Mouse (Mus musculus) midbrain, embryonic 12.5 days (tissue): Measurements from ENCODE around the gene Lrmp. TPM values are rescaled to one million over a fixed set of nuclear protein-coding genes. Genes with fewer than 3 reads are reported as not detected.
"Not testable (repeated sequence)": the region's sequence is repeated elsewhere in the genome, so short reads cannot be mapped to it uniquely, and the experiment has no call there.

Experiments
- ATAC-seq: fragments of 200-750 bp; cut with Nextera tagmentation; 2 replicates; pipeline ENCODE4 v1.8.0; 2017; ENCODE audit warnings: low read depth, moderate TSS enrichment, moderate library complexity; ENCODE audit not compliant: low FRiP score
- H3K27ac ChIP-seq: fragments of 300-500 bp; sonication (generic); replicated peaks from 2 replicates; pipeline ENCODE4 v1.5.1; 2016; ENCODE audit warnings: mild to moderate bottlenecking
- H3K27me3 ChIP-seq: fragments of 300-500 bp; sonication (generic); 2 replicates; pipeline ENCODE4 v1.6.1; 2016; ENCODE audit warnings: mild to moderate bottlenecking
- H3K36me3 ChIP-seq: fragments of 300-500 bp; sonication (generic); 2 replicates; pipeline ENCODE4 v1.6.1; 2016
- H3K4me1 ChIP-seq: fragments of 300-500 bp; sonication (generic); 2 replicates; pipeline ENCODE4 v1.6.1; 2016
- H3K4me2 ChIP-seq: fragments of 300-500 bp; sonication (generic); replicated peaks from 2 replicates; pipeline ENCODE4 v1.6.1; 2016; ENCODE audit warnings: mild to moderate bottlenecking, moderate library complexity
- H3K4me3 ChIP-seq: fragments of 300-500 bp; sonication (generic); 2 replicates; pipeline ENCODE4 v1.5.1; 2016; ENCODE audit warnings: mild to moderate bottlenecking
- H3K9ac ChIP-seq: fragments of 300-500 bp; sonication (generic); replicated peaks from 2 replicates; pipeline ENCODE4 v1.6.1; 2016; ENCODE audit warnings: mild to moderate bottlenecking, moderate library complexity
- H3K9me3 ChIP-seq: fragments of 300-500 bp; sonication (generic); 2 replicates; pipeline ENCODE4 v1.6.1; 2016; ENCODE audit warnings: mild to moderate bottlenecking
- WGBS: fragments of 180-500 bp; shearing (Covaris S2); methylation state at CpG from one replicate; pipeline ENCODE4 v1.1.7; 2016; 5-methylcytosine and 5-hydroxymethylcytosine counted together
- polyA plus RNA-seq: library from polyadenylated mRNA; unstranded; fragments of >200 nt; fragmentation: Nextera tagmentation; extraction: Ambion mirVana; gene quantifications from 2 replicates; pipeline ENCODE4 v1.2.1, GENCODE M21; 2016

Gene Lrmp
- polyA plus RNA-seq, 1 experiment from 2014 or later, result 1.1 TPM

DNA sequence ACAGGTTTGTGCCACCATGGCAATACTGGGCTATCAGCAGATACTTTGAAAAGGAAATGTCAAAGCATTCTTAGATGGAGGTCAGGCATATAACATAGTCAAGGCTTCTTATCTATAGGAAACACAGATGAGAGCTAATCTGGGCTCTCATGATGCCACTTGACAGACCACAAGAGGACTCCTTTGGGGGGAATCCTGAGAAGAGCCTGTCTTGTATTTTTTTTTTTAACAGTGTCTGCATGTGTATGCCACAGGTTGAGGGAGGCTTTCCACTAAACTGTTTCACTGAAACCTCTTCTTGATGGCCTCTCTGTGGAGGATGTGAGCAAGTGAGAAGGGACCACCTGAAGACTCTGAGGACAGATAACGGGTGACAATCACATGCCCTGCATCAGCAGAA, 9.2 kb downstream of the Lrmp start:
- peaks cover 14% of the 10 kb centered on the region; the same call in 1 of the 2 replicates for H3K4me1 ChIP-seq
- no peaks in the 10 kb centered on the region for H3K36me3 ChIP-seq
- WGBS, result 73% methylated on average over 1 of the region's 1 CpGs
- H3K27me3 ChIP-seq, result peaks cover 14% of the 10 kb centered on the region
- H3K27ac ChIP-seq, result no peak overlapping the region
- H3K9me3 ChIP-seq, result no peaks in the 10 kb centered on the region
- no peak overlapping the region for H3K4me2 ChIP-seq
- ATAC-seq, result no peak
- H3K9ac ChIP-seq, result no peak overlapping the region
- no peak overlapping the region for H3K4me3 ChIP-seq

- no peak overlapping the region for H3K4me2 ChIP-seq
- H3K4me1 ChIP-seq, result peaks cover 14% of the 10 kb centered on the region; the same call in 1 of the 2 replicates
- WGBS, result 72% methylated on average over 7 of the region's 7 CpGs
- H3K27ac ChIP-seq, result no peak overlapping the region
- no peaks in the 10 kb centered on the region for H3K9me3 ChIP-seq
- H3K36me3 ChIP-seq, result no peaks in the 10 kb centered on the region
- no peak for ATAC-seq
- no peak overlapping the region for H3K4me3 ChIP-seq
- H3K27me3 ChIP-seq, result peaks cover 11% of the 10 kb centered on the region
- no peak overlapping the region for H3K9ac ChIP-seq
These were observed 10.2 kb downstream of the Lrmp start for GRCm38 (mm10) chr6:145125591-145126113.

- no peaks in the 10 kb centered on the region for H3K36me3 ChIP-seq
- no peak overlapping the region for H3K4me3 ChIP-seq
- peaks cover 9% of the 10 kb centered on the region; the same call in 1 of the 2 replicates for H3K4me1 ChIP-seq
- H3K27me3 ChIP-seq, result no peaks in the 10 kb centered on the region
- no peak overlapping the region for H3K9ac ChIP-seq
- H3K9me3 ChIP-seq, result no peaks in the 10 kb centered on the region
- no peak for ATAC-seq
- no peak overlapping the region for H3K4me2 ChIP-seq
- H3K27ac ChIP-seq, result no peak overlapping the region
- WGBS, result 91% methylated on average over 3 of the region's 3 CpGs
These were observed 12.2 kb downstream of the Lrmp start for GRCm38 (mm10) chr6:145127652-145128051.

- ATAC-seq, result no peak
- Histone ChIP-seq H3K4me2 (no peak overlapping the region), H3K36me3 (no peaks in the 10 kb centered on the region), H3K27me3 (no peaks in the 10 kb centered on the region), H3K9me3 (no peaks in the 10 kb centered on the region), H3K4me3 (no peak overlapping the region), H3K4me1 (peaks cover 3% of the 10 kb centered on the region; the same call in 1 of the 2 replicates), H3K9ac (no peak overlapping the region), H3K27ac (no peak overlapping the region)
- WGBS, result 83% methylated on average over 4 of the region's 4 CpGs
These were observed 14.1 kb downstream of the Lrmp start for GRCm38 (mm10) chr6:145129563-145129962.

- H3K9me3 ChIP-seq, result no peaks in the 10 kb centered on the region
- ATAC-seq, result no peak
- no peaks in the 10 kb centered on the region for H3K27me3 ChIP-seq
- no peak overlapping the region for H3K4me2 ChIP-seq
- no peak overlapping the region for H3K27ac ChIP-seq
- peaks cover 3% of the 10 kb centered on the region; the same call in 1 of the 2 replicates for H3K4me1 ChIP-seq
- no peak overlapping the region for H3K4me3 ChIP-seq
- no peaks in the 10 kb centered on the region for H3K36me3 ChIP-seq
- WGBS, result 84% methylated on average over 5 of the region's 5 CpGs
- no peak overlapping the region for H3K9ac ChIP-seq
These were observed 16.5 kb downstream of the Lrmp start for GRCm38 (mm10) chr6:145131991-145132390.

DNA sequence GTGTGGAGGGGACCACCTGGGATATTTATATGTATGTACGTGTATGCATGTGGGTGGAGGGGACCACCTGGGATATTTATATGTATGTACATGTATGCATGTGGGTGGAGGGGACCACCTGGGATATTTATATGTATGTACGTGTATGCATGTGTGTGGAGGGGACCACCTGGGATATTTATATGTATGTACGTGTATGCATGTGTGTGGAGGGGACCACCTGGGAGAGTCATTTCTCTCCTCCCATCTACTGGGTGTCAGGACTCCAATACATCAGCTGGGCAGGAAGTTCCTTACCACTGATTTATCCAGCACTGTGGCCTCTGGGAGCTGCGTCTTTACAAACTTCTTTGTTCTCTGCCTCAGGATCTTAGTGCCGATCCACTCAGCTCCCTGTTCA, 17.5 kb downstream of the Lrmp start:
- 82% methylated on average over 5 of the region's 5 CpGs for WGBS
- not testable (repeated sequence) for H3K9ac ChIP-seq, ATAC-seq

DNA sequence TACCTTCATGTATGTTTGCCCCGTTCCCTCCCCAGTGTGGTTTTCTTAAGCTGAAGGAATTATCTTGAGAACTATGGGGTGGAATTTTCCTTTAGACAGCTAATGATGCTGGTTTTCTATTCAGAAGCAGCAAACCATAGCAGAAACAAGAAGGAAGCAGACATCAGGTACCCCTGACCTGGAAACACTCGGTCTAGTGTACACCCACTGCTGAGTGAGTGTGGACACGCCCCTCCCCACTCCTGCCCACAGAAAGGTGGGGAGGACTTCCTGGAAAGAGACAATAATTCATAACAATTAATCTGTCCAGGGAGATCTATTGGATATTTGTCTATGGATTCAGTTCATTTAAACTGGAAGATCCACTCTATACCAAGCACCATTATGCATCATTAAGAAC, 19.8 kb downstream of the Lrmp start:
- no peak overlapping the region for H3K9ac ChIP-seq
- no peak overlapping the region for H3K27ac ChIP-seq
- WGBS, result 82% methylated on average over 3 of the region's 3 CpGs
- ATAC-seq, result no peak
- no peaks in the 10 kb centered on the region for H3K36me3 ChIP-seq
- no peak overlapping the region for H3K4me3 ChIP-seq
- no peak overlapping the region for H3K4me2 ChIP-seq
- no peaks in the 10 kb centered on the region for H3K9me3 ChIP-seq
- no peaks in the 10 kb centered on the region for H3K27me3 ChIP-seq
- peaks cover 3% of the 10 kb centered on the region; the same call in 1 of the 2 replicates for H3K4me1 ChIP-seq

More for the DNA sequence above, 17.5 kb downstream of the Lrmp start:
- H3K9me3 ChIP-seq, H3K4me3 ChIP-seq, H3K36me3 ChIP-seq, H3K4me2 ChIP-seq, H3K4me1 ChIP-seq, H3K27ac ChIP-seq, H3K27me3 ChIP-seq: not testable (repeated sequence)

GRCm38 (mm10) chr6:145135804-145136203, 20.4 kb downstream of the Lrmp start:
- H3K4me2 ChIP-seq, result no peak overlapping the region
- H3K9me3 ChIP-seq, result no peaks in the 10 kb centered on the region
- H3K9ac ChIP-seq, result no peak overlapping the region
- H3K27ac ChIP-seq, result no peak overlapping the region
- no peaks in the 10 kb centered on the region for H3K27me3 ChIP-seq
- ATAC-seq, result no peak
- peaks cover 3% of the 10 kb centered on the region; the same call in 1 of the 2 replicates for H3K4me1 ChIP-seq
- no peaks in the 10 kb centered on the region for H3K36me3 ChIP-seq
- WGBS, result 71% methylated on average over 9 of the region's 9 CpGs
- no peak overlapping the region for H3K4me3 ChIP-seq

DNA sequence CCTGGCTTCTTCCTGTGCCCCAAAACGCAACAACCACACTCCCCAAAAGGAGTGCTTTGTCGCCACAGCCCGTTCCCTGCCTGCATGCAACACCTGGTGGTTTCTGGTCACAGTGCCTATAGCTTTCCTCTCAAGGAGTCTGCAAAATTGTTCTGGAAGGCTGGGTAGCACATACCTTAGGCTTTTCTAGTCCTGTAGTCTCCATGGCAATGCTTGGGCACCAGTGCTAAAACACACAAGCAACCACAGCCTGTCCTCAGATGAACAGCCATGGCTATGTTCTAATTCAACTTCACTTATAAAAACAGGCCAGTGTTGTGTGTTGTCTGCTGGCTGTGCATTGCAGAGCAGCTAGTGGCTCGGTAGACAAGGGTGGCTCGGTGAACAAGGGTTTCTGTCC, 21.4 kb downstream of the Lrmp start:
- ATAC-seq, result no peak
- Histone ChIP-seq H3K4me3 (no peak overlapping the region), H3K36me3 (no peaks in the 10 kb centered on the region), H3K27me3 (no peaks in the 10 kb centered on the region), H3K9ac (no peak overlapping the region), H3K4me1 (peaks cover 3% of the 10 kb centered on the region; the same call in 1 of the 2 replicates), H3K4me2 (no peak overlapping the region), H3K9me3 (no peaks in the 10 kb centered on the region), H3K27ac (no peak overlapping the region)
- WGBS, result 88% methylated on average over 5 of the region's 5 CpGs

GRCm38 (mm10) chr6:145139236-145139635, 23.8 kb downstream of the Lrmp start:
- no peaks in the 10 kb centered on the region for H3K36me3 ChIP-seq
- 88% methylated on average over 13 of the region's 13 CpGs for WGBS

GRCm38 (mm10) chr6:145139776-145140475, 24.5 kb downstream of the Lrmp start:
- Histone ChIP-seq H3K9me3 (no peaks in the 10 kb centered on the region), H3K4me3 (no peak overlapping the region), H3K9ac (no peak overlapping the region), H3K36me3 (no peaks in the 10 kb centered on the region), H3K4me1 (no peaks in the 10 kb centered on the region), H3K4me2 (no peak overlapping the region), H3K27ac (no peak overlapping the region), H3K27me3 (no peaks in the 10 kb centered on the region)
- 89% methylated on average over 11 of the region's 11 CpGs for WGBS
- ATAC-seq, result no peak

More at GRCm38 (mm10) chr6:145139236-145139635, 23.8 kb downstream of the Lrmp start:
- no peak overlapping the region for H3K9ac ChIP-seq
- no peaks in the 10 kb centered on the region for H3K4me1 ChIP-seq
- H3K4me2 ChIP-seq, result no peak overlapping the region
- H3K27ac ChIP-seq, result no peak overlapping the region
- no peak for ATAC-seq
- no peaks in the 10 kb centered on the region for H3K27me3 ChIP-seq
- no peaks in the 10 kb centered on the region for H3K9me3 ChIP-seq
- no peak overlapping the region for H3K4me3 ChIP-seq

- H3K4me2 ChIP-seq, result no peak overlapping the region
- no peaks in the 10 kb centered on the region for H3K4me1 ChIP-seq
- no peak overlapping the region for H3K27ac ChIP-seq
- no peaks in the 10 kb centered on the region for H3K36me3 ChIP-seq
- no peaks in the 10 kb centered on the region for H3K27me3 ChIP-seq
- H3K4me3 ChIP-seq, result no peak overlapping the region
- no peak for ATAC-seq
- WGBS, result 66% methylated on average over 11 of the region's 11 CpGs
- no peak overlapping the region for H3K9ac ChIP-seq
- H3K9me3 ChIP-seq, result no peaks in the 10 kb centered on the region
These were observed 25.3 kb downstream of the Lrmp start for GRCm38 (mm10) chr6:145140706-145141105.
